Mouse (Mus musculus) lung, adult 2 months (tissue): ENCODE results near the gene Fbxo47.

Experiments
- CTCF ChIP-seq: fragments of 200-500 bp; IDR thresholded peaks from 2 replicates; pipeline ENCODE4 v1.5.1; 2011; ENCODE audit warnings: mild to moderate bottlenecking, low read length, control low read depth; ENCODE audit not compliant: insufficient read depth
- POLR2A ChIP-seq: fragments of 200-500 bp; IDR thresholded peaks from 2 replicates; pipeline ENCODE4 v1.6.1; 2011; ENCODE audit warnings: low read depth, mild to moderate bottlenecking, control low read depth, low read length, borderline replicate concordance; ENCODE audit errors: extremely low read depth

GRCm38 (mm10) chr11:97820840-97821239 lies 63.1 kb downstream of the Fbxo47 start:
- TF ChIP-seq CTCF: no peak
- no peak for TF ChIP-seq POLR2A
